ENCODE assay signal across 8 mouse cellular contexts in genomic region chr6:4993600-4994160, GRCm38 (mm10).
DNase-seq lines count a peak whose midpoint lies in the region; ATAC-seq and TF ChIP-seq lines count a peak whose summit lies in the region.

No protein-coding gene starts in this region.

- in situ Hi-C loops in ES-E14 (cut with MboI; ENCODE audit: low sequenced_read_pairs in 2 of 2, unreplicated experiment in 2 of 2): no loop called here

- H3K9ac ChIP-seq in ES-E14 (ENCODE audit: insufficient read depth, low read depth, low read length, poor library complexity, severe bottlenecking): no peak overlapping the region
- no peak overlapping the region for H3K9ac ChIP-seq in forebrain, embryonic 15.5 days (replicated peaks)
- no peak overlapping the region for H3K9ac ChIP-seq in liver, embryonic 13.5 days

- peaks cover 3 to 7% of the 10 kb centered on the region in 2 experiments; a peak in 3 of 4 replicates for H3K4me1 ChIP-seq in ES-E14 (ENCODE audit: control insufficient read depth in 2 of 2, insufficient read depth in 2 of 2, low read length in 2 of 2, poor library complexity in 1 of 2)
- peaks cover 17% of the 10 kb centered on the region for H3K4me1 ChIP-seq in forebrain, embryonic 15.5 days
- H3K4me1 ChIP-seq in liver, embryonic 13.5 days (replicated peaks): no peaks in the 10 kb centered on the region

- H3K27me3 ChIP-seq in forebrain, embryonic 15.5 days: no peaks in the 10 kb centered on the region
- no peaks in the 10 kb centered on the region for H3K27me3 ChIP-seq in liver, embryonic 13.5 days

- no peak overlapping the region for H3K4me2 ChIP-seq in forebrain, embryonic 15.5 days (replicated peaks)
- H3K4me2 ChIP-seq in liver, embryonic 13.5 days: no peak overlapping the region

- ATAC-seq in forebrain, embryonic 15.5 days (replicated peaks): 0 out of 2 replicates have a peak, but pooled peaks have one; percentile 39
- ATAC-seq in liver, embryonic 13.5 days (ENCODE audit: low read depth): no peak

- H3K27ac ChIP-seq in ES-E14 (ENCODE audit: insufficient read depth, low read depth, low read length, poor library complexity, severe bottlenecking): no peak overlapping the region
- H3K27ac ChIP-seq in forebrain, embryonic 15.5 days (replicated peaks): no peak overlapping the region
- peak overlapping the region; percentile 18; the same call in 1 of the 2 replicates for H3K27ac ChIP-seq in liver, embryonic 13.5 days

- 42% methylated on average over 15 of the region's 15 CpGs for WGBS in forebrain, embryonic 15.5 days
- WGBS in liver, embryonic 13.5 days (ENCODE audit: insufficient replicate concordance): 72% methylated on average over 15 of the region's 15 CpGs

- no peaks in the 10 kb centered on the region; the same call in 1 of the 2 replicates for H3K36me3 ChIP-seq in ES-E14 (ENCODE audit: control insufficient read depth, insufficient read depth, low read length, poor library complexity, severe bottlenecking)
- H3K36me3 ChIP-seq in forebrain, embryonic 15.5 days: no peaks in the 10 kb centered on the region
- H3K36me3 ChIP-seq in liver, embryonic 13.5 days: no peaks in the 10 kb centered on the region

- H3K9me3 ChIP-seq in ES-E14 (ENCODE audit: control insufficient read depth, insufficient read depth, low read depth, low read length): no peaks in the 10 kb centered on the region
- no peaks in the 10 kb centered on the region for H3K9me3 ChIP-seq in forebrain, embryonic 15.5 days
- H3K9me3 ChIP-seq in liver, embryonic 13.5 days (replicated peaks): peaks cover 7% of the 10 kb centered on the region

- H3K4me3 ChIP-seq in ES-E14 (ENCODE audit: insufficient read depth in 1 of 2, low read depth in 1 of 2, low read length in 2 of 2, poor library complexity in 1 of 2, severe bottlenecking in 1 of 2): no peak overlapping the region
- H3K4me3 ChIP-seq in forebrain, embryonic 15.5 days: no peak overlapping the region
- H3K4me3 ChIP-seq in liver, embryonic 13.5 days (replicated peaks): no peak overlapping the region

- DNase-seq in heart, adult 11 months: peak; percentile 65
- DNase-seq in heart, postnatal 36 days: no peak
- DNase-seq in ES-E14 (ENCODE audit: low read depth, low spot score): no peak
- no peak for DNase-seq in liver, embryonic 13.5 days
- DNase-seq in thymus, postnatal 25 days: no peak
- DNase-seq in urinary bladder, postnatal 4 days (ENCODE audit: low spot score in 2 of 2): no peak
- no peak for DNase-seq in thymus, postnatal 36 days

- intact Hi-C loops in heart, postnatal 36 days (cut with DNase I): no loop called here

TF ChIP-seq in ES-E14, 5 proteins besides CTCF, POLR2A, EP300 and RAD21:
- TF ChIP-seq CHD2 (IDR thresholded peaks at IDR 0.05; ENCODE audit: low read depth, low read length) (no peak), MAFK (IDR thresholded peaks at IDR 0.05; ENCODE audit: insufficient read depth, low read depth, low read length) (peak; percentile 57; the same call in 1 of the 2 replicates)
TF ChIP-seq in ES-E14: peak in this region for 1.
